Mouse (Mus musculus): ENCODE measurements around the gene Kin. TPM values are rescaled to one million over a fixed set of nuclear protein-coding genes. Genes with fewer than 3 reads are reported as not detected.

Kin gene
- total RNA-seq, 1 experiment, result 18.9 TPM

DNA sequence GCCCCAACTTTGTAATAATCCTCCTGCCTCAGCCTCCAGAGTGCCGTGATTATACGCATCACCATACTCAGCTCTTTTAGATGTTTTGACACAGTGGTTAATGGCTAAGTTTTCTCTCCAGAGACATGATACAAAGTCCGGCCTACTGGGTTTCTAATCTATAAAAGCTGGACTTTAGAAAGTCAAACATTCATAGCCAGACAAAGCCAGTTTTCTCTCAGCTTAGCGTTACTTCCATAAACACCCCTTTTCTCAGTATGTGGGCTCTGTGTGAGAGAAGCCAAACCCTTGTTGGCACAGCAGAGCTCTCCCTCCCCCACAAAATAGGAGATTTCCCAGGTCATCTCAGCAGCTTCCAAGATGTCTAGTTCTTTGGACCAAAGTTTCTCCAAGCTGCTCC, 48.2 kb downstream of the Kin start:
- Histone ChIP-seq H3K4me1 (ENCODE audit: control insufficient read depth in 2 of 2, insufficient read depth in 2 of 2, low read length in 2 of 2, poor library complexity in 1 of 2) (no peaks in the 10 kb centered on the region), H3K36me3 (ENCODE audit: control insufficient read depth, insufficient read depth, low read length, poor library complexity, severe bottlenecking) (no peaks in the 10 kb centered on the region), H3K9ac (ENCODE audit: insufficient read depth, low read depth, low read length, poor library complexity, severe bottlenecking) (no peak overlapping the region), H3K4me3 (ENCODE audit: insufficient read depth in 1 of 2, low read depth in 1 of 2, low read length in 2 of 2, poor library complexity in 1 of 2, severe bottlenecking in 1 of 2) (no peak overlapping the region), H3K9me3 (ENCODE audit: control insufficient read depth, insufficient read depth, low read depth, low read length) (no peaks in the 10 kb centered on the region), H3K27ac (ENCODE audit: insufficient read depth, low read depth, low read length, poor library complexity, severe bottlenecking) (no peak overlapping the region)
- TF ChIP-seq CHD2 (IDR thresholded peaks at IDR 0.05; ENCODE audit: low read depth, low read length) (no peak), ZC3H11A (IDR thresholded peaks at IDR 0.05; ENCODE audit: borderline replicate concordance, low read depth, low read length) (no peak), ZNF384 (IDR thresholded peaks at IDR 0.05; ENCODE audit: low read depth, low read length) (no peak), HCFC1 (IDR thresholded peaks at IDR 0.05; ENCODE audit: borderline replicate concordance, insufficient read depth, low read length) (no peak), MAFK (IDR thresholded peaks at IDR 0.05; ENCODE audit: insufficient read depth, low read depth, low read length) (no peak)
- DNase-seq (ENCODE audit: low read depth, low spot score), result no peak
- in situ Hi-C loops (cut with MboI; ENCODE audit: low sequenced_read_pairs in 2 of 2, unreplicated experiment in 2 of 2), result no loop called here

DNA sequence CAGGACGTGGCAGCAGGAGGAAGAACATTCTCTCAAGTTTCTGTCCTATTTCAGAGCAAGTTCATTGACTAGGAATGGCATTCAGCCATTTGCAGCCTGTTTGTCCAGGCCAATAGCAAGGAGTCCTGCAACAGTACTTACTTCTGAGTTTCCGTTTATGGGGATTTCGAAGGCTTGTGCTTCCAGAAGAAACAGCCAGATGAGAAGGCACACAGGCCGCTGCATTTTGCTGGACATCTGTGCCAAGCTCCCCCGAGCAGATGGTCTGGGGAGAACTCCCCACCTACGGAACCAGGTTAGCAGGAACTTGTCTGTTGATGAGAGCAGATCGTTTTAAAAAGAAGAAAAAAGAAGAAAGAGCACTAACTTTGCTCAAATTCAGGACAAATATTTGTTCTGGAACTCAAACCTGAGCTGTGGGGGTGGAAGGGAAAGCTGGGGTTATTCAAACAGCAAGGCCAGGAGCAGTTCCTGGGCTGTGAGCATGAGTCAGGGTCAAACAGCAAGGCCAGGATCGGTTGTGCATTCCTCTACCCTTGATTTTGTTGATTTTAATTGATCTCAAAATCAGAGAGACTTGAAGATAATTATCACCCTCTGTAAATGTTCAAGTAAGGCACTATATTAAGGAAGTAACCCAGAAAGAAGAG, 50.1 kb downstream of the Kin start:
- Histone ChIP-seq H3K9ac (ENCODE audit: insufficient read depth, low read depth, low read length, poor library complexity, severe bottlenecking) (no peak overlapping the region), H3K4me1 (ENCODE audit: control insufficient read depth in 2 of 2, insufficient read depth in 2 of 2, low read length in 2 of 2, poor library complexity in 1 of 2) (no peaks in the 10 kb centered on the region), H3K27ac (ENCODE audit: insufficient read depth, low read depth, low read length, poor library complexity, severe bottlenecking) (no peak overlapping the region), H3K9me3 (ENCODE audit: control insufficient read depth, insufficient read depth, low read depth, low read length) (no peaks in the 10 kb centered on the region), H3K4me3 (ENCODE audit: insufficient read depth in 1 of 2, low read depth in 1 of 2, low read length in 2 of 2, poor library complexity in 1 of 2, severe bottlenecking in 1 of 2) (no peak overlapping the region), H3K36me3 (ENCODE audit: control insufficient read depth, insufficient read depth, low read length, poor library complexity, severe bottlenecking) (no peaks in the 10 kb centered on the region)
- TF ChIP-seq ZC3H11A (IDR thresholded peaks at IDR 0.05; ENCODE audit: borderline replicate concordance, low read depth, low read length) (no peak), ZNF384 (IDR thresholded peaks at IDR 0.05; ENCODE audit: low read depth, low read length) (no peak), CHD2 (IDR thresholded peaks at IDR 0.05; ENCODE audit: low read depth, low read length) (no peak), MAFK (IDR thresholded peaks at IDR 0.05; ENCODE audit: insufficient read depth, low read depth, low read length) (no peak), HCFC1 (IDR thresholded peaks at IDR 0.05; ENCODE audit: borderline replicate concordance, insufficient read depth, low read length) (no peak)
- in situ Hi-C loops (cut with MboI; ENCODE audit: low sequenced_read_pairs in 2 of 2, unreplicated experiment in 2 of 2), result no loop called here
- DNase-seq (ENCODE audit: low read depth, low spot score), result no peak

DNA sequence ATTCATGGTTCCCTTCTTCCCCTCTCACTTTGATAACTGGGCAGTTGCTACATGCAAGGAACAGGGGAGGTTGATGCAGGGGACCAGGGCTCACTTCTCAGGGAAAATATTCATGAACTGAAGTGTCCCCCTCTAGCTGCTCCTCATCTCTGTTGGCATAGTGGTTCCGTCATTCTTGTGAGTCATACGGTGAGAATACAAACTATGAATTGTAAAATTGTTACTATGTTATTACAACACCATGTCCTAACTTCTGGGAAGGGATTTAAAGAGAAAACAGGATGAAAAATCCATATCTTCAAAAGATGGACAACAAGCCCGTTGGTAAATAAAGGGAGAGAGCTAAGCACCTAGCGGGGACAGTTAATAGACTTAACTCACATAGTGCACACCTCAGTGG, 50.9 kb downstream of the Kin start, which contains the start of gene Itih2:
TSS of gene Itih2 (minus strand) at position 101 of the 400 bp plus-strand sequence.
- DNase-seq (ENCODE audit: low read depth, low spot score), result no peak
- TF ChIP-seq ZNF384 (IDR thresholded peaks at IDR 0.05; ENCODE audit: low read depth, low read length) (no peak), ZC3H11A (IDR thresholded peaks at IDR 0.05; ENCODE audit: borderline replicate concordance, low read depth, low read length) (no peak), MAFK (IDR thresholded peaks at IDR 0.05; ENCODE audit: insufficient read depth, low read depth, low read length) (no peak), CHD2 (IDR thresholded peaks at IDR 0.05; ENCODE audit: low read depth, low read length) (no peak), HCFC1 (IDR thresholded peaks at IDR 0.05; ENCODE audit: borderline replicate concordance, insufficient read depth, low read length) (no peak)
- Histone ChIP-seq H3K36me3 (ENCODE audit: control insufficient read depth, insufficient read depth, low read length, poor library complexity, severe bottlenecking) (no peaks in the 10 kb centered on the region), H3K4me3 (ENCODE audit: insufficient read depth in 1 of 2, low read depth in 1 of 2, low read length in 2 of 2, poor library complexity in 1 of 2, severe bottlenecking in 1 of 2) (no peak within 1 kb of the TSS), H3K9me3 (ENCODE audit: control insufficient read depth, insufficient read depth, low read depth, low read length) (no peaks in the 10 kb centered on the region), H3K4me1 (ENCODE audit: control insufficient read depth in 2 of 2, insufficient read depth in 2 of 2, low read length in 2 of 2, poor library complexity in 1 of 2) (no peaks in the 10 kb centered on the region), H3K9ac (ENCODE audit: insufficient read depth, low read depth, low read length, poor library complexity, severe bottlenecking) (no peak within 1 kb of the TSS), H3K27ac (ENCODE audit: insufficient read depth, low read depth, low read length, poor library complexity, severe bottlenecking) (no peak within 1 kb of the TSS)
- in situ Hi-C loops (cut with MboI; ENCODE audit: low sequenced_read_pairs in 2 of 2, unreplicated experiment in 2 of 2), result no loop called here

DNA sequence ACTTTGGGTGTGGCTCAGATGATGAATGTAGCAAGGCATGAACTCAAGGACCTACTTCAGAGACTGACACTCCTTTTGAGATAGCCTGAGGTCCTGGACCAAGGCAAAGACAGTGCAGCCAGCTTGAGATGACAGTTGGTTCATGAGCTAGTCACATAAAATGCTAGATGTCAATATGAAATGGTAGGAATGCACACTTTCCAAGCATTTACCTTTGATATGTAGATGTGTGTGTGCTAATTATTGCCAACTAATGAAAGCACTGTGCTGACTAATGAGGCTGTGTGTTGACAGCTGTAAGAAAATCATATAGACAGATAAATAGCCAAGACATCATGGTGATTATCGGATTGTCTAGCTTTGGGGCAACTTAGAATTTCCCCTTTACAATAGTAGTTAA, 51.7 kb downstream of the Kin start:
- in situ Hi-C loops (cut with MboI; ENCODE audit: low sequenced_read_pairs in 2 of 2, unreplicated experiment in 2 of 2), result no loop called here
- Histone ChIP-seq H3K36me3 (ENCODE audit: control insufficient read depth, insufficient read depth, low read length, poor library complexity, severe bottlenecking) (no peaks in the 10 kb centered on the region), H3K4me3 (ENCODE audit: insufficient read depth in 1 of 2, low read depth in 1 of 2, low read length in 2 of 2, poor library complexity in 1 of 2, severe bottlenecking in 1 of 2) (no peak overlapping the region), H3K9ac (ENCODE audit: insufficient read depth, low read depth, low read length, poor library complexity, severe bottlenecking) (no peak overlapping the region), H3K9me3 (ENCODE audit: control insufficient read depth, insufficient read depth, low read depth, low read length) (no peaks in the 10 kb centered on the region), H3K27ac (ENCODE audit: insufficient read depth, low read depth, low read length, poor library complexity, severe bottlenecking) (no peak overlapping the region), H3K4me1 (ENCODE audit: control insufficient read depth in 2 of 2, insufficient read depth in 2 of 2, low read length in 2 of 2, poor library complexity in 1 of 2) (no peaks in the 10 kb centered on the region)
- DNase-seq (ENCODE audit: low read depth, low spot score), result no peak
- TF ChIP-seq ZC3H11A (IDR thresholded peaks at IDR 0.05; ENCODE audit: borderline replicate concordance, low read depth, low read length) (no peak), CHD2 (IDR thresholded peaks at IDR 0.05; ENCODE audit: low read depth, low read length) (no peak), ZNF384 (IDR thresholded peaks at IDR 0.05; ENCODE audit: low read depth, low read length) (no peak), HCFC1 (IDR thresholded peaks at IDR 0.05; ENCODE audit: borderline replicate concordance, insufficient read depth, low read length) (no peak), MAFK (IDR thresholded peaks at IDR 0.05; ENCODE audit: insufficient read depth, low read depth, low read length) (no peak)

All from ES-E14 (cell line).